Mouse (Mus musculus) duodenum, adult 2 months (tissue): ENCODE results near the gene Azin2. TPM values are rescaled to one million over a fixed set of nuclear protein-coding genes. Genes with fewer than 3 reads are reported as not detected.

ENCODE experiments used
- polyA plus RNA-seq: library from polyadenylated mRNA; depleted of rRNA; stranded (reverse); fragments of >200 nt; gene quantifications from 2 replicates; pipeline ENCODE4 v1.2.3, GENCODE M21; 2012; ENCODE audit warnings: low replicate concordance; rRNA removed

The Azin2 gene
- polyA plus RNA-seq, result 2.5 and 3.8 TPM in 2 replicates

DNA sequence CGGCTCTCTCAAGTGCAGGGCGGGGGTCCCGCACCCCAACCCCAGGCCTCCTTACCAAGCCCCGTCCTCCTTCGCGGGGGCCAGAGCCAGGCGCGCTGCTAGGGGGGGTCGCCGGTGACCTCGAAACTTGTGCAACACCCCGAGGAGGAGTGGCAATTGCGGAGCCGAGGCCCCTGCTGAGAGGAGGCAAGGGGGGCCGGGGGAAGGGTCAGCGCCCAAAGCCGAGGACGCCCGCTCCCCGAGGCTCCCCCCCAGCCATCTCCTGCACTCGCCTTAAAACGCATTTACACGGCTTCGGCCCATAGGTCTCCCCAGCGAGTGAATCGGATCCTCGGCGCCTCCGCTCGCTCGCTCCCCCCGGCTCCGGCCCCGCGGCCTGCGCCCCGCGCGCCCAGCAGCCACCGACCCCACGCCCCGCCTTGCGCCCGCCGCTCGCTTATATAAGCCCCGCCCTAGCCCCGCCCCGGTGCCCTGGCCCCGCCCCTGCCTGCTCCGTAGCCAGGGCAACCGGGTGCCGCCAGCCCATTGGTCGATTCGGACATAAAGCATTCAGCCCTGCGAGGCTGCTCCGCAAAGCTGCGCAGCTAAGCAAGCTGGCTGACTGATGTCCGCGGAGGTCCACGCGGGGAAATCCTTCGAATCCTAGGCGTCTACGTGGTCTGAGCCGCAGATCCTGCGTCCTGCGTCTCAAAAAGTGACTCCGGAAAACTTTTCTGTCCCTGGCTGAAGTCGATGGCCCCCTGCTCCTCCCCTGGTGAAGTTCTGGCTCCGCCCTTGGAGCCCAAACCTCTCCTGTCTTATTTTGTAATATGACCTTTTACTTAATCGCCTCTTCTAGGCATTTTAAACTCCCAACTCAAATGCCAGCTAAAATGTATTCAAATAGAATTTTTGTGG is at the start of gene Azin2:
Gene Azin2 (minus strand): TSS at position 414 of the 897 bp plus-strand sequence.

DNA sequence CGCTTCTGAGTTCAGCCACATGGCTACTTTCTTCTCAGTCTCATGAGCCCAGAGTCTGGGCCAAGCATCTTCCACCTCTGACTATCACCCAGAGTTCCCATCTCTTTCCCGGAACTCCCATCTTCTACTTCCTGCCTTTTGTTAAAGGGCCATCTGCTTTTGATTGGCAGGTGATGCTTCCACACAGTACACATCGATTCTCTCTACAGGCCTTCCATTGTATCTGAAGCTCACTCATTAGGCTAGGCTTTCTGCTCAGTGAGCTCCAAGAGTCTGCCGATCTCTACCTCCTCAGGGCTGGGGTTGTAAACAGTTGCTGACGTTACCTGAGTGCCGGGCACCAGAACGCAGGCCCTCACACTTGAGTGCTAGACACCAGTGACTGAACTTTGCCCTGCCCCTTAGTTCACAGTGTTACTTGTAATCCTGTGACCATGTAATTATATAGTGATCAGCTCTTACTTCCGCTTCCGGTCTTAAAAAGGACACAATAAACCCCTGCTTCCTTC is 29.3 kb upstream of the Azin2 start, which contains the start of gene Ak2:
Gene Ak2 (plus strand): TSS at position 459 of the 509 bp plus-strand sequence.

DNA sequence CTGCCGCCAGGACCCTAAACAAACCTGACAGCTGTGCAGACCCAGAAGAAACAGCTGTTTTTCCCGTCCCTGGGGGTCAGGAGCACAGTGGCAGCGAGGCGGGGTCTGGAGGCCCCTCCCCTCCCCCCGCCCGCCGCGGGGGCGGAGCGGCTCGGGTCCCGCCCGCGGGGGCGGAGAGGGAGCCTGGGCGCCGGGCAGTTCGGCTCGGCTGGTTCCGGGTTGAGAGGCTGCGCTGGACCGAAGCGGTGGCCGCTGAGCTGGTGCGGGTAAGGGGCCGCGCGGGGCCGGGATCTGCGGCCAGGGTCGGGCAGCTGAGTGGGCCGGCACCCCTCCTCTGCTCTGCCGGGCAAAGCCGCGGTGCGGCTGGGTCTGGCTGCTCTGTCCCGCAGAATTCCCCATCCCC is 78.9 kb downstream of the Azin2 start, which contains the start of gene Trim62:
Gene Trim62 (plus strand): TSS at position 202 of the 403 bp plus-strand sequence.

Other genes with a start within 250 kb of the Azin2 start
- 0.43 TPM in 1 of 2 replicates, not detected in the other for gene A3galt2, start 207.1 kb downstream of the Azin2 start, polyA plus RNA-seq
- 21.8 and 27.4 TPM in 2 replicates for gene Zfp362, start 156.4 kb downstream of the Azin2 start, polyA plus RNA-seq
- gene Trim62, start 78.9 kb downstream of the Azin2 start, polyA plus RNA-seq, result 3.9 and 4.5 TPM in 2 replicates
- 99.9 and 120 TPM in 2 replicates for gene Ak2, start 29.5 kb upstream of the Azin2 start, polyA plus RNA-seq
- gene Rnf19b, start 95.8 kb upstream of the Azin2 start, polyA plus RNA-seq, result 117 and 194 TPM in 2 replicates
- 651 and 940 TPM in 2 replicates for gene Tmem54, start 143.1 kb upstream of the Azin2 start, polyA plus RNA-seq
- gene Hpca, start 159.6 kb upstream of the Azin2 start, polyA plus RNA-seq, result 0.69 and 1.1 TPM in 2 replicates
- gene Fndc5, start 174.6 kb upstream of the Azin2 start, polyA plus RNA-seq, result 0.42 and 1.1 TPM in 2 replicates
- 2.1 and 2.7 TPM in 2 replicates for gene S100pbp, start 227.3 kb upstream of the Azin2 start, polyA plus RNA-seq
- 3.4 and 4.1 TPM in 2 replicates for gene Yars, start 227.3 kb upstream of the Azin2 start, polyA plus RNA-seq